Mouse (Mus musculus): ENCODE measurements at regions not wholly inside any gene's neighbourhood (a gene's known extent, or its start where the extent isn't known, plus 50 kb on each side); places are given as distances from the start of the nearest gene placed in this dataset.

DNA sequence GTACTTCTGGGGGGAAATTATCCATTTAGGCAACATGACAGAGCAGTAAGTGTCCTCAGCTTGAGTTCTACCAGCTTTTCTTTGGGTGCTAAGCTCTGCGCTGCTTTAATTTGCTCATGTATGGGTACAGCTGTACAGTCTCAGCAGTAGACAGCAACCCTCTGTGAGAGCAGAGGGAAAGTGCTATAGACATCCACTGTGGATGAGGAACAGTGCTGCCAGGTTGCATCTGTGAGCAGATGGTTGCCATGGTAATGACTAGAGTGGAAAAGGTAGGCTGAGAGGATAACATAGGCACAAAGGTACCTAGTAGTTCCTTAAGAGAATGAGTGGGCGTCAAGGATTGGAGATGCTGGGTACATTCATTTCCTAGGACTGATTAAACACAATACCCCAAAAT lies 180.5 kb upstream of the Mbnl1 start:
- WGBS = 90% methylated on average over 2 of the region's 2 CpGs

DNA sequence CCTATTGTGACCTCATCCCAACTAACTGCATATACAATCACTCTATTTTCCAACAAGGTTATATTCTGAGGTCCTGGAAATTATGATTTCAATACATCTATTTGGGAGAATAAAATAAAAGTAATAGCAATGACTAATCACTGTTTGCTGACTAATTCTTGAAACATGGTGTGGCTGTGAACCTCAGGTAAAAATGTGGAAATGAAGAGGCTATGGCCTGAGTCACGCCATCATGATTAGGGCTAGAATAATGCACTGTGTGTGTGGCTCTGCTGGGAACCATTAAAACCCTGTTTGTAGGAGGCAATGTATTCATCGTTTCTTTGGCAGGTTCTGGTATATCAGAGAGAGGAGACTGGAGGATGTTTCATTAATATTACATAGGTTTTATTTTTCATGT lies 179.7 kb upstream of the Mbnl1 start:
- no peaks in the 10 kb centered on the region for H3K4me1 ChIP-seq (ENCODE audit: control insufficient read depth, insufficient read depth, low read length)
- no peaks in the 10 kb centered on the region for H3K36me3 ChIP-seq (ENCODE audit: control insufficient read depth, insufficient read depth, low read length)
- WGBS = 86% methylated on average over 2 of the region's 2 CpGs
- no peak for ATAC-seq
- H3K9ac ChIP-seq (ENCODE audit: low read depth, low read length) = no peak overlapping the region
- H3K9me3 ChIP-seq (replicated peaks; ENCODE audit: control insufficient read depth, low read length, poor library complexity, severe bottlenecking) = no peaks in the 10 kb centered on the region
- no peak overlapping the region for H3K27ac ChIP-seq (ENCODE audit: low read length)
- H3K4me2 ChIP-seq (ENCODE audit: low read length) = no peak overlapping the region
- no peak overlapping the region for H3K4me3 ChIP-seq (ENCODE audit: low read depth, low read length)
- no peaks in the 10 kb centered on the region for H3K27me3 ChIP-seq (ENCODE audit: control insufficient read depth, insufficient read depth, low read depth, low read length)

More for the DNA sequence above, 180.5 kb upstream of the Mbnl1 start:
- Histone ChIP-seq H3K9me3 (replicated peaks; ENCODE audit: control insufficient read depth, low read length, poor library complexity, severe bottlenecking) (no peaks in the 10 kb centered on the region), H3K4me3 (ENCODE audit: low read depth, low read length) (no peak overlapping the region), H3K27ac (ENCODE audit: low read length) (no peak overlapping the region), H3K4me2 (ENCODE audit: low read length) (no peak overlapping the region), H3K36me3 (ENCODE audit: control insufficient read depth, insufficient read depth, low read length) (no peaks in the 10 kb centered on the region), H3K9ac (ENCODE audit: low read depth, low read length) (no peak overlapping the region), H3K27me3 (ENCODE audit: control insufficient read depth, insufficient read depth, low read depth, low read length) (no peaks in the 10 kb centered on the region), H3K4me1 (ENCODE audit: control insufficient read depth, insufficient read depth, low read length) (no peaks in the 10 kb centered on the region)
- peak; percentile 86 for ATAC-seq

DNA sequence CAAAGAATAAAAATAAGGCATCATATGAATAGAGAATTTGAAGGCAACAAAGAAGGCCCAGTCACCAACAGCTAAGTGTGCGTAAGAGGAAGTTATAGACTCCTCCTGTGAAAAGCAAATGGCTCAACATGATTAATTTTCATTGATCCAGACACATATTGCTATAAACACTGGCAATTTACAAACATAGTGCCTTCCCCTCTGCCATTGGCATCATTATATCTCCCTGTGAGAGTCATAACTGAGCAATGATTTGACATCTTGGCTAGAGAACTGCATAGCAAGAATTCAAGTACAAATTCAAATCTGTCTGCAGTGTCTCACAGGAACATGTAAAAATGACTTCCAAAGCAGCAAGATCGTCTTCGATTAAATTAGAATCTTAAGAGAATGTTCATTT lies 167.2 kb upstream of the Mbnl1 start:
- H3K27ac ChIP-seq (ENCODE audit: low read length) = no peak overlapping the region
- no peaks in the 10 kb centered on the region for H3K9me3 ChIP-seq (replicated peaks; ENCODE audit: control insufficient read depth, low read length, poor library complexity, severe bottlenecking)
- H3K4me1 ChIP-seq (ENCODE audit: control insufficient read depth, insufficient read depth, low read length) = no peaks in the 10 kb centered on the region
- no peaks in the 10 kb centered on the region for H3K36me3 ChIP-seq (ENCODE audit: control insufficient read depth, insufficient read depth, low read length)
- H3K4me3 ChIP-seq (ENCODE audit: low read depth, low read length) = no peak overlapping the region
- no peak overlapping the region for H3K4me2 ChIP-seq (ENCODE audit: low read length)
- H3K27me3 ChIP-seq (ENCODE audit: control insufficient read depth, insufficient read depth, low read depth, low read length) = no peaks in the 10 kb centered on the region
- no peak for ATAC-seq
- H3K9ac ChIP-seq (ENCODE audit: low read depth, low read length) = no peak overlapping the region
- 89% methylated on average over 3 of the region's 3 CpGs for WGBS

DNA sequence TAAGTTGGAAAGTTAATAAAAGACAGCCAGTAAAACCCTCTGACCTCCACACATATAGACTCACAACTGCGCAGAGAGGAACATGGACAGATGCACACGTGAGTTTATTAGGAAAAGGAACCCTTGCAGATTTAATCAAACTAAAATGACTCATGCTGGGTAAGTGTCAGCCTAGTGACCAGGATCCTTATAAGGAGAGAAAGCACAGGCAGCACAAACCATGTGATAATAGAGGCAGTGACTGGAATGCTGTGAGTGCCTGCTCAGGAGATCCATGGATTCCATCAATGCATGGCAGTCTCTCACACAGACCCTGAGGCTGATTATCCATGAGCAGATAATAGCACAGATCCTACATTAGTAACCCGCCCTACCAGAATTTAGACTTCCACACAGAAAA lies 162.2 kb upstream of the Mbnl1 start:
- H3K9ac ChIP-seq (ENCODE audit: low read depth, low read length) = no peak overlapping the region
- H3K9me3 ChIP-seq (replicated peaks; ENCODE audit: control insufficient read depth, low read length, poor library complexity, severe bottlenecking) = no peaks in the 10 kb centered on the region
- H3K36me3 ChIP-seq (ENCODE audit: control insufficient read depth, insufficient read depth, low read length) = no peaks in the 10 kb centered on the region
- ATAC-seq = no peak
- no peak overlapping the region for H3K4me2 ChIP-seq (ENCODE audit: low read length)
- H3K27me3 ChIP-seq (ENCODE audit: control insufficient read depth, insufficient read depth, low read depth, low read length) = no peaks in the 10 kb centered on the region
- H3K4me3 ChIP-seq (ENCODE audit: low read depth, low read length) = no peak overlapping the region
- H3K4me1 ChIP-seq (ENCODE audit: control insufficient read depth, insufficient read depth, low read length) = no peaks in the 10 kb centered on the region
- H3K27ac ChIP-seq (ENCODE audit: low read length) = no peak overlapping the region
- 87% methylated on average over 3 of the region's 3 CpGs for WGBS

DNA sequence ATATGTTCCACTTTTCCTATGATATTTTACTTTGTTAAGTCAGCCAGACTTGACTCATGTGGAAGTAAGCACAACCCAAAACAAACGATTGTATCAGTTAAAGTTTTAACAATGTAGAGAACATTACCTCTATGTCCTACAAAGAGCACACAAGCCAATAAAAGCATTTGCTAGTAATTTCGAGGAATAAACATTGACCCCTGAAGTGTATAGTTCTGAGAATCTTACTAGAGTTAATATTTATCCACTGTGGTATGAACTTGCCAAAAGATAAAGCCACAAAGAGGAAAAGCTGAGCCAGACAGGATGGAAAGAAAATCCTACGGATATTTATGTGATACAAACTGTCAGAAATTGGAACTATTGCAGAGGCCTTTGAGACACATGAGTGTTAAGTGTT lies 161.5 kb upstream of the Mbnl1 start:
- no peaks in the 10 kb centered on the region for H3K4me1 ChIP-seq (ENCODE audit: control insufficient read depth, insufficient read depth, low read length)
- H3K4me3 ChIP-seq (ENCODE audit: low read depth, low read length) = no peak overlapping the region
- no peak overlapping the region for H3K9ac ChIP-seq (ENCODE audit: low read depth, low read length)
- no peak for ATAC-seq
- no peaks in the 10 kb centered on the region for H3K27me3 ChIP-seq (ENCODE audit: control insufficient read depth, insufficient read depth, low read depth, low read length)
- 79% methylated on average over 3 of the region's 3 CpGs for whole genome bisulfite sequencing
- H3K36me3 ChIP-seq (ENCODE audit: control insufficient read depth, insufficient read depth, low read length) = no peaks in the 10 kb centered on the region
- no peaks in the 10 kb centered on the region for H3K9me3 ChIP-seq (replicated peaks; ENCODE audit: control insufficient read depth, low read length, poor library complexity, severe bottlenecking)
- no peak overlapping the region for H3K4me2 ChIP-seq (ENCODE audit: low read length)
- no peak overlapping the region for H3K27ac ChIP-seq (ENCODE audit: low read length)

DNA sequence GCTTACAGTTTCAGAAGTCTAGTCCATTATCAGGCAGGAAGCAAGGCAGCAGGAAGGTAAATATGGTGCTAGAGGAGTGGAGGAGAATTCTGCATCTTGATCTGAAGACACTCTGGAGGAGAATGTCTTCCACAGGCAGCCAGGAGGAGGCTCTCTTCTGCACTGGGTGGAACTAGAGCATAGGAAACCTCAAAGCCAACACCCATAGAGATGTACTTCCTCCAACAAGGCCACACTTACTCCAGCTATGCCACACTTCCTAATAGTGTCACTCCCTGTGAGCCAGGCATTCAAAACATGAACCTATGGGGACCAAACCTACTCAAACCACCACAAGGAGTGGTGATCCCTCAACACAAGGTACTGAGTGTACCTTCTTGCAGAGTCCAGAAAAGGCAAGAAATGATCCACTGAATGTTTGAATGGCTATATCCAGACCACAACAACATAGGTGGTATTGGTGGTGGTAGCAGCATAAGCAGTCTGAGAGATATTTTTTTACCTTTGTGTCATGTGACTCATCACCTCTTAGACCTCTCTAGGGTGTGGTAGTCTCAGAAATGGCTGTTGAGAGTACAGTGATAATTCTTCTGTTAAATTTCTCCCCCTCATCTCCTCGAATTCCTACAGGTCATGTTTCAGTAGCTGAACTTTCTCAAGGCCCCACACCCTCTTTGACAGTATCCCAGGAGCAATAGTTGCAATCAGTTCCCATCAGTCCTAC lies 152.3 kb upstream of the Mbnl1 start:
- Histone ChIP-seq H3K36me3 (ENCODE audit: control insufficient read depth, insufficient read depth, low read length) (no peaks in the 10 kb centered on the region), H3K9me3 (replicated peaks; ENCODE audit: control insufficient read depth, low read length, poor library complexity, severe bottlenecking) (no peaks in the 10 kb centered on the region), H3K4me3 (ENCODE audit: low read depth, low read length) (no peak overlapping the region), H3K27me3 (ENCODE audit: control insufficient read depth, insufficient read depth, low read depth, low read length) (no peaks in the 10 kb centered on the region), H3K9ac (ENCODE audit: low read depth, low read length) (no peak overlapping the region), H3K4me1 (ENCODE audit: control insufficient read depth, insufficient read depth, low read length) (no peaks in the 10 kb centered on the region), H3K4me2 (ENCODE audit: low read length) (no peak overlapping the region), H3K27ac (ENCODE audit: low read length) (no peak overlapping the region)
- no peak for ATAC-seq
- 58% methylated on average over 1 of the region's 1 CpGs for WGBS

DNA sequence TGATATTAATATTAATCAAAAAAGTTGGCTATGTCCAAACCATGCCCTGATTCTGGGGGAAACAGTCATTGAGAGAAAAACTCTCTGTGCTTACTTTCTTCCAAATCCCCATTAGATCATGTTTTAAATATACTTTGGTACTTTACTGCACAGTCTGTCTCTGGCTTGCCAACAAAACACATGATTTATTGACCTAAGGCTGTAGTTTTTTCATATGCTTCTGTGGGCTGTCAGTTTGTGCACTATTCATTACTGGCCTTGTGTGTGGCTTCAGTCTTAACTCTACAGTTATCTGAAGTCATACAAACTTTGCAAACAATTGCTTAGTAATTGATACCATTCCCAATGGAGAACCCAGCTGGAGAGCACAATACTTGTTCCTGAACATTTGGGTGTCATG lies 149.1 kb upstream of the Mbnl1 start:
- Histone ChIP-seq H3K27ac (ENCODE audit: low read length) (no peak overlapping the region), H3K9ac (ENCODE audit: low read depth, low read length) (no peak overlapping the region), H3K27me3 (ENCODE audit: control insufficient read depth, insufficient read depth, low read depth, low read length) (no peaks in the 10 kb centered on the region), H3K4me1 (ENCODE audit: control insufficient read depth, insufficient read depth, low read length) (no peaks in the 10 kb centered on the region), H3K36me3 (ENCODE audit: control insufficient read depth, insufficient read depth, low read length) (no peaks in the 10 kb centered on the region), H3K4me3 (ENCODE audit: low read depth, low read length) (no peak overlapping the region), H3K4me2 (ENCODE audit: low read length) (no peak overlapping the region), H3K9me3 (replicated peaks; ENCODE audit: control insufficient read depth, low read length, poor library complexity, severe bottlenecking) (no peaks in the 10 kb centered on the region)
- no peak for ATAC-seq

DNA sequence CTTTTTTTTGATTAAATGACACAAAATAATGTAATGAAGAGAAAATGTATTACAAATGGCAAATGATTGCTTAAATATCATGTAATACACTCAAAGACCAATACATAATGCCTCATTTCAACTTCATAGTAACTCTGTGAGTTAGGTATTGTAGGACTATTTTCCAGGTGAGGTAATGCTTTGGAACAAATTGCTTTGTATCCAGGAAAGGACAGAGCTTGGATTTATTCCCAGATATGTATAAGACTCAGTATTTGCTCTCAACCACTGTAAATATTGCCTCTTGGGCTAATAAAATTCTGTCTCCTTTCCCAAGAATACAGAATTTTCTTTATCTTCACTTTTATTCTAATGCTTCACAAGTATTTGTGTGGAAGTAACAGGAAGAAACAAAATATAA lies 148.2 kb upstream of the Mbnl1 start:
- ATAC-seq = no peak
- Histone ChIP-seq H3K9ac (ENCODE audit: low read depth, low read length) (no peak overlapping the region), H3K27ac (ENCODE audit: low read length) (no peak overlapping the region), H3K36me3 (ENCODE audit: control insufficient read depth, insufficient read depth, low read length) (no peaks in the 10 kb centered on the region), H3K4me2 (ENCODE audit: low read length) (no peak overlapping the region), H3K27me3 (ENCODE audit: control insufficient read depth, insufficient read depth, low read depth, low read length) (no peaks in the 10 kb centered on the region), H3K4me3 (ENCODE audit: low read depth, low read length) (no peak overlapping the region), H3K9me3 (replicated peaks; ENCODE audit: control insufficient read depth, low read length, poor library complexity, severe bottlenecking) (no peaks in the 10 kb centered on the region), H3K4me1 (ENCODE audit: control insufficient read depth, insufficient read depth, low read length) (no peaks in the 10 kb centered on the region)

DNA sequence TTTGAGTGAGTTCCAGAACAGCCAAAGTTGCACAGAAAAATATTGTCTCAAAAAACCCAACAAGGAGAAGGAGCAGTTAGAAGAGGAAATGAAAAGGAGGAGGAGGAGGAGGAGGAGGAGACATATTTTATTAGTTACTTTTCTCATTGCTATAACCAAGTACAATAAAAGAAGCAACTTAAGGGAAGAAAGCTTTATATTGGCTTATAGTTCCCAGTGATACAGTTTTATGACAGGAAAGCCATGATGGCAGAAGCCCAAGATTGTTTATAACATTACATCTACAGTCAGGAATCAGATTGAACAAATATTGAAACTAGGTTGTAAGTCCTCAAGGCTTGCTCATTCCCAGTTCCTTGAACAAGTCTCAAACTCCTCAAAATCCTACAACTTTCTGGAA lies 147.7 kb upstream of the Mbnl1 start:
- Histone ChIP-seq H3K4me3 (ENCODE audit: low read depth, low read length) (no peak overlapping the region), H3K27ac (ENCODE audit: low read length) (no peak overlapping the region), H3K4me1 (ENCODE audit: control insufficient read depth, insufficient read depth, low read length) (no peaks in the 10 kb centered on the region), H3K4me2 (ENCODE audit: low read length) (no peak overlapping the region), H3K9ac (ENCODE audit: low read depth, low read length) (no peak overlapping the region), H3K36me3 (ENCODE audit: control insufficient read depth, insufficient read depth, low read length) (no peaks in the 10 kb centered on the region), H3K9me3 (replicated peaks; ENCODE audit: control insufficient read depth, low read length, poor library complexity, severe bottlenecking) (no peaks in the 10 kb centered on the region), H3K27me3 (ENCODE audit: control insufficient read depth, insufficient read depth, low read depth, low read length) (no peaks in the 10 kb centered on the region)
- ATAC-seq = no peak

DNA sequence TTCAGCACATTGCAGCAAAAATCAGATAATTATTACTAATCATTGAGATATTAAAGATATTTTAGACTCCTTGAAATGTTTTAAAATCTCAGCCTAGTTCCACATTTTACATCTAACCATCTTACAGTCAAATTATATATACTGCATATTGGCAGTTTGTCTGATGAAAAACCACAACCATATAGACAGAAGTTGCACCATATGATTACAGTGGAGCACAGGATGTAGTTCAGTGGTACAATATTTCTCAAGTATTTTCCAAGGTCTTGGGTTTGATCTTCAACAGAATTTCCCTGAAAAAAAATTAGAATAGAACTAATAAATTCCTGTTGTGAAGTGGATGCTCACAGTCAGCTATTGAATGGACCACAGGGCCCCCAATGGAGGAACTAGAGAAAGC lies 140.2 kb upstream of the Mbnl1 start:
- Histone ChIP-seq H3K9ac (ENCODE audit: low read depth, low read length) (no peak overlapping the region), H3K9me3 (replicated peaks; ENCODE audit: control insufficient read depth, low read length, poor library complexity, severe bottlenecking) (no peaks in the 10 kb centered on the region), H3K4me3 (ENCODE audit: low read depth, low read length) (no peak overlapping the region), H3K27ac (ENCODE audit: low read length) (no peak overlapping the region), H3K36me3 (ENCODE audit: control insufficient read depth, insufficient read depth, low read length) (no peaks in the 10 kb centered on the region), H3K4me1 (ENCODE audit: control insufficient read depth, insufficient read depth, low read length) (no peaks in the 10 kb centered on the region), H3K4me2 (ENCODE audit: low read length) (no peak overlapping the region), H3K27me3 (ENCODE audit: control insufficient read depth, insufficient read depth, low read depth, low read length) (no peaks in the 10 kb centered on the region)
- ATAC-seq = no peak

Data from midbrain, embryonic 16.5 days (tissue).